Mouse (Mus musculus) neural tube, embryonic 15.5 days (tissue): ENCODE measurements around the gene Scgb2b17. TPM values are rescaled to one million over a fixed set of nuclear protein-coding genes. Genes with fewer than 3 reads are reported as not detected.
"Not testable (repeated sequence)": the region's sequence is repeated elsewhere in the genome, so short reads cannot be mapped to it uniquely, and the experiment has no call there.

Experiments used
- ATAC-seq: fragments of 200-750 bp; cut with Nextera tagmentation; 2 replicates; pipeline ENCODE4 v1.8.0; 2017; ENCODE audit warnings: mild to moderate bottlenecking, moderate TSS enrichment, moderate library complexity; ENCODE audit not compliant: low FRiP score
- H3K27ac ChIP-seq: fragments of 300-500 bp; sonication (generic); replicated peaks from 2 replicates; pipeline ENCODE4 v1.5.1; 2015; ENCODE audit warnings: mild to moderate bottlenecking, inconsistent platforms
- H3K27me3 ChIP-seq: fragments of 300-500 bp; sonication (generic); replicated peaks from 2 replicates; pipeline ENCODE4 v1.6.1; 2015; ENCODE audit warnings: inconsistent platforms
- H3K36me3 ChIP-seq: fragments of 300-500 bp; sonication (generic); 2 replicates; pipeline ENCODE4 v1.6.1; 2015; ENCODE audit warnings: inconsistent platforms
- H3K4me1 ChIP-seq: fragments of 300-500 bp; sonication (generic); 2 replicates; pipeline ENCODE4 v1.6.1; 2015; ENCODE audit warnings: inconsistent platforms
- H3K4me2 ChIP-seq: fragments of 300-500 bp; sonication (generic); 2 replicates; pipeline ENCODE4 v1.6.1; 2015; ENCODE audit warnings: inconsistent platforms, mild to moderate bottlenecking, moderate library complexity
- H3K4me3 ChIP-seq: fragments of 300-500 bp; sonication (generic); replicated peaks from 2 replicates; pipeline ENCODE4 v1.5.1; 2015; ENCODE audit warnings: mild to moderate bottlenecking, inconsistent platforms
- H3K9ac ChIP-seq: fragments of 300-500 bp; sonication (generic); replicated peaks from 2 replicates; pipeline ENCODE4 v1.6.1; 2015; ENCODE audit warnings: mild to moderate bottlenecking, inconsistent platforms
- H3K9me3 ChIP-seq: fragments of 300-500 bp; sonication (generic); replicated peaks from 2 replicates; pipeline ENCODE4 v1.6.1; 2016; ENCODE audit warnings: inconsistent platforms
- polyA plus RNA-seq: library from polyadenylated mRNA; unstranded; fragments of >200 nt; fragmentation: Nextera tagmentation; extraction: Ambion mirVana; gene quantifications from 2 replicates; pipeline ENCODE4 v1.2.1, GENCODE M21; 2015

Scgb2b17 gene
- not detected in 2 replicates for polyA plus RNA-seq

- not testable (repeated sequence) for H3K9ac ChIP-seq, H3K4me1 ChIP-seq, ATAC-seq, H3K4me2 ChIP-seq, H3K27ac ChIP-seq, H3K4me3 ChIP-seq, H3K9me3 ChIP-seq, H3K27me3 ChIP-seq, H3K36me3 ChIP-seq
Observed at GRCm38 (mm10) chr7:33056461-33056860, at the start of gene Scgb2b17. TSS of gene Scgb2b17 (minus strand) at chr7:33056561.

- not testable (repeated sequence) for H3K4me3 ChIP-seq, H3K36me3 ChIP-seq, H3K27ac ChIP-seq, ATAC-seq, H3K4me1 ChIP-seq, H3K4me2 ChIP-seq, H3K9me3 ChIP-seq, H3K9ac ChIP-seq, H3K27me3 ChIP-seq
Observed at GRCm38 (mm10) chr7:33063149-33063548, 6.8 kb upstream of the Scgb2b17 start, which contains the start of gene Scgb1b17. TSS of gene Scgb1b17 (plus strand) at chr7:33063449.

Other genes starting within 250 kb of the Scgb2b17 start
- gene Scgb2b15, start 226.9 kb downstream of the Scgb2b17 start, polyA plus RNA-seq: not detected in 2 replicates
- gene Scgb1b15, start 220.0 kb downstream of the Scgb2b17 start, polyA plus RNA-seq: not detected in 2 replicates
- not detected in 2 replicates for gene Scgb1b17, start 6.9 kb upstream of the Scgb2b17 start, polyA plus RNA-seq
- gene Scgb2b18, start 117.3 kb upstream of the Scgb2b17 start, polyA plus RNA-seq: not detected in 2 replicates
- not detected in 2 replicates for gene Scgb1b18, start 129.0 kb upstream of the Scgb2b17 start, polyA plus RNA-seq
- not detected in 2 replicates for gene Scgb2b19, start 223.8 kb upstream of the Scgb2b17 start, polyA plus RNA-seq
- not detected in 2 replicates for gene Scgb1b19, start 230.7 kb upstream of the Scgb2b17 start, polyA plus RNA-seq